Mouse (Mus musculus) heart, embryonic 15.5 days (tissue): Measurements from ENCODE around the gene Rnf44. TPM values are rescaled to one million over a fixed set of nuclear protein-coding genes. Genes with fewer than 3 reads are reported as not detected.

Experiments
- ATAC-seq: fragments of 200-750 bp; cut with Nextera tagmentation; replicated peaks from 2 replicates; pipeline ENCODE4 v1.8.0; 2017; ENCODE audit warnings: low read depth, moderate TSS enrichment; ENCODE audit not compliant: insufficient number of reproducible peaks, insufficient read depth, low FRiP score
- H3K27ac ChIP-seq: fragments of 300-500 bp; sonication (generic); 2 replicates; pipeline ENCODE4 v1.5.1; 2015; ENCODE audit warnings: mild to moderate bottlenecking, inconsistent platforms
- H3K27me3 ChIP-seq: fragments of 300-500 bp; sonication (generic); 2 replicates; pipeline ENCODE4 v1.6.1; 2015; ENCODE audit warnings: inconsistent platforms
- H3K36me3 ChIP-seq: fragments of 300-500 bp; sonication (generic); 2 replicates; pipeline ENCODE4 v1.6.1; 2015; ENCODE audit warnings: mild to moderate bottlenecking, inconsistent platforms
- H3K4me1 ChIP-seq: fragments of 300-500 bp; sonication (generic); replicated peaks from 2 replicates; pipeline ENCODE4 v1.6.1; 2015; ENCODE audit warnings: inconsistent platforms
- H3K4me2 ChIP-seq: fragments of 300-500 bp; sonication (generic); 2 replicates; pipeline ENCODE4 v1.6.1; 2015; ENCODE audit warnings: inconsistent platforms, mild to moderate bottlenecking, moderate library complexity
- H3K4me3 ChIP-seq: fragments of 300-500 bp; sonication (generic); 2 replicates; pipeline ENCODE4 v1.5.1; 2015; ENCODE audit warnings: mild to moderate bottlenecking, inconsistent platforms
- H3K9ac ChIP-seq: fragments of 300-500 bp; sonication (generic); 2 replicates; pipeline ENCODE4 v1.6.1; 2015; ENCODE audit warnings: mild to moderate bottlenecking, inconsistent platforms
- H3K9me3 ChIP-seq: fragments of 300-500 bp; sonication (generic); replicated peaks from 2 replicates; pipeline ENCODE4 v1.6.1; 2016; ENCODE audit warnings: inconsistent platforms
- WGBS: fragments of 180-500 bp; shearing (Covaris S2); methylation state at CpG from one replicate; pipeline ENCODE4 v1.1.7; 2015; ENCODE audit warnings: mixed read lengths; 5-methylcytosine and 5-hydroxymethylcytosine counted together
- polyA plus RNA-seq: library from polyadenylated mRNA; unstranded; fragments of >200 nt; fragmentation: Nextera tagmentation; extraction: Ambion mirVana; gene quantifications from 2 replicates; pipeline ENCODE4 v1.2.1, GENCODE M21; 2015

Gene Rnf44
- polyA plus RNA-seq, result 48.8 and 52.9 TPM in 2 replicates

GRCm38 (mm10) chr13:54693558-54694347 lies at the start of gene Rnf44:
Gene Rnf44 (minus strand): TSS chr13:54693907.
- Histone ChIP-seq H3K9ac (peak within 1 kb of the TSS; percentile 96), H3K9me3 (no peaks in the 10 kb centered on the region), H3K4me3 (peak within 1 kb of the TSS; percentile 91), H3K36me3 (no peaks in the 10 kb centered on the region), H3K27ac (peak within 1 kb of the TSS; percentile 98), H3K4me2 (peak within 1 kb of the TSS; percentile 88), H3K4me1 (peaks cover 33% of the 10 kb centered on the region), H3K27me3 (no peaks in the 10 kb centered on the region)
- WGBS, result under 1% methylated on average over 84 of the region's 92 CpGs
- peak; percentile 99 for ATAC-seq

GRCm38 (mm10) chr13:54738213-54738601 lies 44.5 kb upstream of the Rnf44 start:
- 3% methylated on average over 34 of the region's 34 CpGs for WGBS
- Histone ChIP-seq H3K4me2 (peak overlapping the region; percentile 74), H3K4me1 (peaks cover 13% of the 10 kb centered on the region), H3K27me3 (peaks cover 82% of the 10 kb centered on the region), H3K9me3 (no peaks in the 10 kb centered on the region), H3K27ac (no peak overlapping the region), H3K4me3 (peak overlapping the region; percentile 45), H3K9ac (no peak overlapping the region), H3K36me3 (no peaks in the 10 kb centered on the region)
- ATAC-seq, result no peak

GRCm38 (mm10) chr13:54737488-54738212 lies 43.9 kb upstream of the Rnf44 start:
- no peak overlapping the region for H3K9ac ChIP-seq
- H3K4me1 ChIP-seq, result peaks cover 13% of the 10 kb centered on the region
- peak overlapping the region; percentile 74 for H3K4me2 ChIP-seq
- H3K27me3 ChIP-seq, result peaks cover 79% of the 10 kb centered on the region
- no peak; the same call in 1 of the 2 replicates for ATAC-seq
- no peaks in the 10 kb centered on the region for H3K9me3 ChIP-seq
- H3K4me3 ChIP-seq, result peak overlapping the region; percentile 45
- WGBS, result 1% methylated on average over 86 of the region's 87 CpGs
- no peak overlapping the region for H3K27ac ChIP-seq
- no peaks in the 10 kb centered on the region for H3K36me3 ChIP-seq

GRCm38 (mm10) chr13:54736931-54737330 lies 43.2 kb upstream of the Rnf44 start:
- 24% methylated on average over 3 of the region's 3 CpGs for WGBS
- no peak overlapping the region for H3K9ac ChIP-seq
- no peak overlapping the region for H3K27ac ChIP-seq
- H3K9me3 ChIP-seq, result no peaks in the 10 kb centered on the region
- no peak for ATAC-seq
- H3K4me1 ChIP-seq, result peaks cover 13% of the 10 kb centered on the region
- H3K27me3 ChIP-seq, result peaks cover 73% of the 10 kb centered on the region
- no peaks in the 10 kb centered on the region for H3K36me3 ChIP-seq
- no peak overlapping the region for H3K4me3 ChIP-seq
- peak overlapping the region; percentile 74 for H3K4me2 ChIP-seq

GRCm38 (mm10) chr13:54726131-54726530 lies 32.4 kb upstream of the Rnf44 start:
- H3K9ac ChIP-seq, result no peak overlapping the region
- 36% methylated on average over 11 of the region's 11 CpGs for WGBS
- H3K4me2 ChIP-seq, result no peak overlapping the region
- no peak; the same call in 1 of the 2 replicates for ATAC-seq
- no peaks in the 10 kb centered on the region for H3K4me1 ChIP-seq
- no peaks in the 10 kb centered on the region for H3K36me3 ChIP-seq
- H3K9me3 ChIP-seq, result no peaks in the 10 kb centered on the region
- H3K27me3 ChIP-seq, result peaks cover 10% of the 10 kb centered on the region
- H3K4me3 ChIP-seq, result no peak overlapping the region
- H3K27ac ChIP-seq, result no peak overlapping the region

- 87% methylated on average over 3 of the region's 3 CpGs for WGBS
- no peak overlapping the region for H3K9ac ChIP-seq
- H3K27ac ChIP-seq, result no peak overlapping the region
- ATAC-seq, result no peak
- H3K4me1 ChIP-seq, result no peaks in the 10 kb centered on the region
- H3K9me3 ChIP-seq, result no peaks in the 10 kb centered on the region
- H3K27me3 ChIP-seq, result peaks cover 7% of the 10 kb centered on the region
- no peak overlapping the region for H3K4me3 ChIP-seq
- H3K36me3 ChIP-seq, result no peaks in the 10 kb centered on the region
- no peak overlapping the region for H3K4me2 ChIP-seq
Measured at GRCm38 (mm10) chr13:54723143-54723542, 29.4 kb upstream of the Rnf44 start.

- H3K4me1 ChIP-seq, result no peaks in the 10 kb centered on the region
- no peak overlapping the region for H3K4me3 ChIP-seq
- H3K9me3 ChIP-seq, result no peaks in the 10 kb centered on the region
- H3K27me3 ChIP-seq, result peaks cover 15% of the 10 kb centered on the region
- no peaks in the 10 kb centered on the region for H3K36me3 ChIP-seq
- no peak for ATAC-seq
- no peak overlapping the region for H3K9ac ChIP-seq
- no peak overlapping the region for H3K4me2 ChIP-seq
- H3K27ac ChIP-seq, result no peak overlapping the region
- WGBS, result 2% methylated on average over 5 of the region's 5 CpGs
Measured at GRCm38 (mm10) chr13:54716916-54717315, 23.2 kb upstream of the Rnf44 start.

- no peaks in the 10 kb centered on the region for H3K36me3 ChIP-seq
- H3K27me3 ChIP-seq, result peaks cover 15% of the 10 kb centered on the region
- no peak overlapping the region for H3K4me2 ChIP-seq
- no peaks in the 10 kb centered on the region for H3K4me1 ChIP-seq
- WGBS, result 62% methylated on average over 10 of the region's 10 CpGs
- no peak for ATAC-seq
- H3K9me3 ChIP-seq, result no peaks in the 10 kb centered on the region
- no peak overlapping the region for H3K27ac ChIP-seq
- H3K4me3 ChIP-seq, result no peak overlapping the region
- H3K9ac ChIP-seq, result no peak overlapping the region
Measured at GRCm38 (mm10) chr13:54714996-54715395, 21.3 kb upstream of the Rnf44 start.

- no peak for ATAC-seq
- Histone ChIP-seq H3K27ac (no peak overlapping the region), H3K4me1 (no peaks in the 10 kb centered on the region), H3K9ac (no peak overlapping the region), H3K27me3 (peaks cover 15% of the 10 kb centered on the region), H3K9me3 (no peaks in the 10 kb centered on the region), H3K4me3 (no peak overlapping the region), H3K4me2 (no peak overlapping the region), H3K36me3 (no peaks in the 10 kb centered on the region)
- WGBS, result 42% methylated on average over 4 of the region's 4 CpGs
Measured at GRCm38 (mm10) chr13:54714393-54714792, 20.7 kb upstream of the Rnf44 start.

- Histone ChIP-seq H3K36me3 (no peaks in the 10 kb centered on the region), H3K4me1 (no peaks in the 10 kb centered on the region), H3K9ac (no peak overlapping the region), H3K27ac (no peak overlapping the region), H3K9me3 (no peaks in the 10 kb centered on the region), H3K27me3 (peaks cover 8% of the 10 kb centered on the region), H3K4me2 (no peak overlapping the region), H3K4me3 (no peak overlapping the region)
- 64% methylated on average over 3 of the region's 3 CpGs for WGBS
- no peak for ATAC-seq
Measured at GRCm38 (mm10) chr13:54710866-54711265, 17.2 kb upstream of the Rnf44 start.

- Histone ChIP-seq H3K4me1 (no peaks in the 10 kb centered on the region), H3K36me3 (no peaks in the 10 kb centered on the region), H3K9ac (no peak overlapping the region), H3K9me3 (no peaks in the 10 kb centered on the region), H3K27me3 (0 out of 2 replicates have a peak, but pooled peaks cover 3% of the 10 kb centered on the region), H3K27ac (no peak overlapping the region), H3K4me2 (no peak overlapping the region), H3K4me3 (no peak overlapping the region)
- ATAC-seq, result no peak
- WGBS, result 38% methylated on average over 6 of the region's 6 CpGs
Measured at GRCm38 (mm10) chr13:54704890-54705289, 11.2 kb upstream of the Rnf44 start.
